Mouse (Mus musculus) midbrain, embryonic 15.5 days (tissue): ENCODE data around the gene Ssbp2. TPM values are rescaled to one million over a fixed set of nuclear protein-coding genes. Genes with fewer than 3 reads are reported as not detected.
A peak's percentile ranks its signal among the peaks of the same experiment; 100 is the strongest.

Experiments
- ATAC-seq: fragments of 200-750 bp; cut with Nextera tagmentation; replicated peaks from 2 replicates; pipeline ENCODE4 v1.8.0; 2017; ENCODE audit warnings: moderate TSS enrichment
- H3K27ac ChIP-seq: fragments of 300-500 bp; sonication (generic); 2 replicates; pipeline ENCODE4 v1.5.1; 2015; ENCODE audit warnings: mild to moderate bottlenecking, inconsistent platforms
- H3K27me3 ChIP-seq: fragments of 300-500 bp; sonication (generic); replicated peaks from 2 replicates; pipeline ENCODE4 v1.6.1; 2015; ENCODE audit warnings: inconsistent platforms
- H3K36me3 ChIP-seq: fragments of 300-500 bp; sonication (generic); replicated peaks from 2 replicates; pipeline ENCODE4 v1.6.1; 2015; ENCODE audit warnings: inconsistent platforms
- H3K4me1 ChIP-seq: fragments of 300-500 bp; sonication (generic); 2 replicates; pipeline ENCODE4 v1.6.1; 2015; ENCODE audit warnings: inconsistent platforms
- H3K4me2 ChIP-seq: fragments of 300-500 bp; sonication (generic); 2 replicates; pipeline ENCODE4 v1.6.1; 2015; ENCODE audit warnings: inconsistent platforms, mild to moderate bottlenecking, moderate library complexity
- H3K4me3 ChIP-seq: fragments of 300-500 bp; sonication (generic); 2 replicates; pipeline ENCODE4 v1.5.1; 2015; ENCODE audit warnings: mild to moderate bottlenecking, inconsistent platforms
- H3K9ac ChIP-seq: fragments of 300-500 bp; sonication (generic); 2 replicates; pipeline ENCODE4 v1.6.1; 2015; ENCODE audit warnings: mild to moderate bottlenecking, inconsistent platforms
- H3K9me3 ChIP-seq: fragments of 300-500 bp; sonication (generic); 2 replicates; pipeline ENCODE4 v1.6.1; 2016; ENCODE audit warnings: inconsistent platforms
- WGBS: fragments of 180-500 bp; shearing (Covaris S2); methylation state at CpG from one replicate; pipeline ENCODE4 v1.1.7; 2015; ENCODE audit warnings: mixed read lengths; 5-methylcytosine and 5-hydroxymethylcytosine counted together
- polyA plus RNA-seq: library from polyadenylated mRNA; unstranded; fragments of >200 nt; fragmentation: Nextera tagmentation; extraction: Ambion mirVana; gene quantifications from 2 replicates; pipeline ENCODE4 v1.2.1, GENCODE M21; 2015

Gene Ssbp2
- polyA plus RNA-seq, 1 experiment from 2014 or later = 280 TPM

DNA sequence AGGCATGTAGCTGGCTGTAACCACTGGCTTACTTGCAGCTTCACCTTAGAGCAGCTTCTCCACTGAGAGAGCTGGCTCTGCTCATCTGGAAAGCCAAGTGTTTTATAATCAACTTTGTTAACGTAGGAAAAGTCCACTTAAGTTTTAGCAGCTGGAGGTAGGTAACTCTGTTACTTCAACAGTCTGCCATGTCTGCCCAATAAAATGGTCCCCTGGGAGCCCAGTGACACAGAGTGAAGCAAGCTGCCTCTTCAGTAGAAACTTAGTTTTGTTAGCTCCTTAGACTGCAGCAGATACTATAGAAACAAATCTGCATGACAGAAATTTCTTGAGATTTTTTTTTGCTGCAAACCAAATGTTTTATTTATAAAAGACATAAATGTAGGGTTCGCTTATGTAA is 202.7 kb downstream of the Ssbp2 start:
- H3K4me2 ChIP-seq = no peak overlapping the region
- H3K27ac ChIP-seq = no peak overlapping the region
- H3K9me3 ChIP-seq = no peaks in the 10 kb centered on the region
- H3K27me3 ChIP-seq = no peaks in the 10 kb centered on the region
- no peak overlapping the region for H3K4me3 ChIP-seq
- H3K9ac ChIP-seq = no peak overlapping the region
- WGBS = 85% methylated on average over 2 of the region's 2 CpGs
- H3K36me3 ChIP-seq = no peaks in the 10 kb centered on the region
- no peak for ATAC-seq
- no peaks in the 10 kb centered on the region for H3K4me1 ChIP-seq

DNA sequence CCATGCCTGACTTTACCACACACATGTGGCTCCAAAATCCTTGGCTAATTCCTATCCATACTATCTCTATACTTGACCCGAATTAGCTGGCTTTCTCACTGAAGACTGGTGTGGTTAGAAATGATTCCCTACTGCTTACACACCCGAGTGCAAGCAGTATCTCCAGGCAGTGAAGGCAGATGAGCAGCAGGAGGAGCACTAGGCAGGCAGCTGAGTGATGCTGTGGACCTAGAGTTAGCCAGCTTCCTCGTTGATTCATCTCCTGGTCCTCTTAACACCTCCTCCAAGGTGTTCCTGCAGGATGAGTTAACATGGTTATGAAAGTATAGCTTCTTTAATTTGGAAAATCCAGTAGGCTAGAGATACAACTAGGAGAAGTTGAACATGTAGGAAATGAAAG is 213.2 kb downstream of the Ssbp2 start:
- H3K9ac ChIP-seq = no peak overlapping the region
- H3K27me3 ChIP-seq = no peaks in the 10 kb centered on the region
- H3K4me3 ChIP-seq = no peak overlapping the region
- H3K9me3 ChIP-seq = no peaks in the 10 kb centered on the region
- no peak overlapping the region for H3K27ac ChIP-seq
- no peaks in the 10 kb centered on the region for H3K4me1 ChIP-seq
- 0 out of 2 replicates have a peak, but pooled peaks cover 10% of the 10 kb centered on the region for H3K36me3 ChIP-seq
- H3K4me2 ChIP-seq = no peak overlapping the region
- WGBS = 88% methylated on average over 3 of the region's 3 CpGs
- ATAC-seq = no peak

DNA sequence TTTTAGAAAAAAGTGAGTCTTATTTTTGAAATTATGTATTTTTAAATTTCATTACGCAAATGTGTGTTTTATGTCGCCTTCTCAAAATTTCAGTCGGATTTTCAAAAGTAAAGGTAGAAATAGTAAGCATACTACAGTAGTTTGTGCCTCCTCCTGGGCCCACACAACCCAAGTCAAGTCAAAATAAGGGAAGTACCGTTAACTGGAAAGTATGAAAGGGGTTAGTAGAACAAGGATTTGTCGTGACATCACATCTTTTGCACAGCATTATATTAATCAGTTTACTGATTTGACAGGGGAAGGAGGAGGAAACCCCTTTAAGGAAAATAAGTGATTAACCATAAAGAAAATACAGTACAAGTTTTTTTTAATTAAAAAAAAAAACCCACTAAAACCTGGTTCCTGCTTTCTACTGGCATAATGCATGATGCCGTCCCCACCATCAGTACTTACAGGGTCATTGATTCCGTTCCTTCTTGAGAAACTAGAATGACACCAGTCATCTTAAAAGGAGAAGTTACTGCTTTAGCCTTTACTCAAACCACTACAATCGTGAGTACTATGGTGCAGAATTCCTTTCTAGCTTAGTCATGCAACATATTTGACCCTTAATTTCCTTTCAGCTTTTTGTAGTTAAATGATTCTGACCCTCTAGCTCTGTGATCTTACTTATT is 220.8 kb downstream of the Ssbp2 start:
- WGBS = 92% methylated on average over 8 of the region's 8 CpGs
- H3K36me3 ChIP-seq = no peaks in the 10 kb centered on the region

DNA sequence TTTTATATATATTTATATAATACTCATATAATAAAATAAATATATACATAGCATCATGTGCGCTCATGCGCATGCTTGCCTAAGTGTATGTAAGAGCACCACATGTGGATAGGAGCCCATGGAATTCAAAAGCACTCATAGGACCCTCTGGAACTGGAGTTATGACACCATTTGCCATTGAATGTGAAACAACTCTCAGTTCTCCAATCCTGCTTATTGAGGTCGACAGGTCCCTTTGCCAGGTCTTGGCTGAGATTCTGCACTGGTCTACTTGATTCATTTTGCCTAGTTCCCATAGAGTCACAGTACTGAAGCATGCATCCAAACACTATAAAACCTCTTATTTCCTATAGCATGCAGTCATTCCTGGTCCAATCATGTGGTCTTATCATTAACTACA is 221.4 kb downstream of the Ssbp2 start:
- H3K4me2 ChIP-seq = no peak overlapping the region
- no peaks in the 10 kb centered on the region for H3K27me3 ChIP-seq
- H3K4me3 ChIP-seq = no peak overlapping the region
- no peaks in the 10 kb centered on the region for H3K4me1 ChIP-seq
- H3K9ac ChIP-seq = no peak overlapping the region
- ATAC-seq = no peak
- WGBS = 97% methylated on average over 3 of the region's 3 CpGs
- no peaks in the 10 kb centered on the region for H3K9me3 ChIP-seq
- no peak overlapping the region for H3K27ac ChIP-seq
- H3K36me3 ChIP-seq = 0 out of 2 replicates have a peak, but pooled peaks cover 2% of the 10 kb centered on the region

More for the DNA sequence above, 220.8 kb downstream of the Ssbp2 start:
- no peak overlapping the region for H3K27ac ChIP-seq
- H3K4me2 ChIP-seq = no peak overlapping the region
- no peaks in the 10 kb centered on the region for H3K27me3 ChIP-seq
- no peak overlapping the region for H3K9ac ChIP-seq
- ATAC-seq = no peak
- H3K9me3 ChIP-seq = no peaks in the 10 kb centered on the region
- H3K4me3 ChIP-seq = no peak overlapping the region
- no peaks in the 10 kb centered on the region for H3K4me1 ChIP-seq

DNA sequence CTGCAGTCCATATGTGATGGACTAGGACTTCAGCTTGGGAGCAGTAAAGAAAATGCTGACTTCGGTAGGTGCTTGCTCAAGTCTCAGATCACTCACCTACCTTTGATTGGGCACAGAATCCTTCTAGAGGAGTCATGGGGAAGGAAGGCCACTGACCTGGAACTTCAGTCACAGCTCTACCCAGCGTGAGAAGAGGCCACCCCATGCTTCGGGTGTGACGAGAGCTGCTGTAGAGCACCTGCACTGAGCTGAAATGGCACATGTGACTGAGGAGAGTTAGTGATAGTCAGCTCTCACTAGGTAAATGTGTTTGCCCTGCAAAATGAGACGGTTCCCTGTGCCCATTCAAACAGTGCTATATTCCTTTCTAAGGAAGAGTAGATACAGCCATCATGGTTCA is 230.0 kb downstream of the Ssbp2 start:
- Histone ChIP-seq H3K4me3 (no peak overlapping the region), H3K9me3 (no peaks in the 10 kb centered on the region), H3K4me2 (no peak overlapping the region), H3K27ac (no peak overlapping the region), H3K36me3 (peaks cover 8% of the 10 kb centered on the region; the same call in 1 of the 2 replicates), H3K27me3 (no peaks in the 10 kb centered on the region), H3K9ac (no peak overlapping the region), H3K4me1 (no peaks in the 10 kb centered on the region)
- 89% methylated on average over 5 of the region's 5 CpGs for WGBS
- 0 out of 2 replicates have a peak, but pooled peaks have one; percentile 14 for ATAC-seq

DNA sequence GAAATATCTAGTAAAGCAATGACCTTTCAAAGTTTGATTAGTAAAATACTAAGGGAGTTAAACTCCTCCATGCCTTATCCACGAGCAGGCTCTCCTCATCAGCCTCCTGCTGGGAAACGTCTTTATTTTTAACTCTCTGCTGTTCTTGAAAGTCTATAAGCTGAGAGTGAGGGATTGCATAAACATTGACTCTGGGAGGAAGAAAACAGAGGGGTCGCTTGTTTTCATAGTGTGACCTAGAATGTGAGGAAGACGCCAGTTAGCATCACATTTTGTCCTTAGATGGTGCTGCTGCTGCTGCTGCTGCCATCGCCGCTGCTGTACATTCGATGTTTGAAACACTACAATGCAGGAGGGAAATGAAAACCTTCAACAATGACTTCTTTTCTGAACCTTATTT is 233.5 kb downstream of the Ssbp2 start:
- Histone ChIP-seq H3K36me3 (no peaks in the 10 kb centered on the region), H3K9ac (no peak overlapping the region), H3K4me1 (no peaks in the 10 kb centered on the region), H3K9me3 (no peaks in the 10 kb centered on the region), H3K27me3 (no peaks in the 10 kb centered on the region), H3K4me3 (no peak overlapping the region), H3K27ac (no peak overlapping the region), H3K4me2 (no peak overlapping the region)
- ATAC-seq = no peak
- WGBS = 68% methylated on average over 7 of the region's 7 CpGs

DNA sequence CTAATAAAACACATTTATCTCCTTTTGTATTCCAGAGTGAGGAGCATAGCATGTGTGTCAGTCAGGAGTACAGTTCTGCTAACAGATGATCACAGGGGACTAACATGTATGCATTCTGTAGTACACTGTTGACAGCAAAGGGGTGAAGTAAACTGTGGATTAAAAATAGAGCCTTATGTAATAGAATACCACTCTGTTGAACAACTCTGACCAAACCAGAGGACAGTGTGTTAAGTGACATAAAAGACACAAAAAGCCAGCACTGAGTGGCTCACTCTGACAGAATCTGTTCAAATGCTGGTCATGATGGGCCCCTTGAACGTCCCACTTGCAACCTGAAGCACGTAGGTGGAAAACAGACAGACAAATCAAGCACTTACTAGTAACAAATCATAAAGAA is 235.3 kb downstream of the Ssbp2 start:
- H3K4me1 ChIP-seq = no peaks in the 10 kb centered on the region
- H3K36me3 ChIP-seq = no peaks in the 10 kb centered on the region
- no peak overlapping the region for H3K27ac ChIP-seq
- no peak for ATAC-seq
- no peak overlapping the region for H3K4me3 ChIP-seq
- H3K9ac ChIP-seq = no peak overlapping the region
- WGBS = 94% methylated on average over 2 of the region's 2 CpGs
- no peaks in the 10 kb centered on the region for H3K27me3 ChIP-seq
- H3K4me2 ChIP-seq = no peak overlapping the region
- H3K9me3 ChIP-seq = no peaks in the 10 kb centered on the region

DNA sequence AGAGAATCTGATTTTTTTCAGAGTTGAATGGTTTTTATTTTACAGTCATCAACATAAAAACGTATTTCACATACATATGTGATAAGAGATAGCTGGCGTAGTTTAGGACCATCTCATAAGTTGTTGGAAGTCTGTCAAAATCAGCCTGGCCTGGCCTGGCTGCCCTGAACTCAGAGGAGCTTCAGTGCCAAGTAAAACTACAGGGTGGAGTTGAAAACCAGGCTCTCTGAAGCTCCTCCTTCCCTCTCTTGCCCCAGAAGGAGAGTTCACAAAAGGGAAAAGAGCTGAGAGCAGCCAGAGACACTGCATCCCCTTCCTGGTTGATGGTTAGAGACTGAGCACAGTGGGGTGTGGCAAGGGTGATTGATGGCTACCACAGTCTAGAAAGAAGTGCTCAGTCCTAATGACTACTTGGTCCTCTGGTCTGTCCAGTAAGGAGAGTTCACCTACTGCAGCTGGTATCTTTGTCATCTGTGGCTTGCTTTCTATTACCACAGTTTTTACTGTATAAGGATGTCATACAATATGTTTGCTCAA is 236.1 kb downstream of the Ssbp2 start:
- no peak for ATAC-seq

DNA sequence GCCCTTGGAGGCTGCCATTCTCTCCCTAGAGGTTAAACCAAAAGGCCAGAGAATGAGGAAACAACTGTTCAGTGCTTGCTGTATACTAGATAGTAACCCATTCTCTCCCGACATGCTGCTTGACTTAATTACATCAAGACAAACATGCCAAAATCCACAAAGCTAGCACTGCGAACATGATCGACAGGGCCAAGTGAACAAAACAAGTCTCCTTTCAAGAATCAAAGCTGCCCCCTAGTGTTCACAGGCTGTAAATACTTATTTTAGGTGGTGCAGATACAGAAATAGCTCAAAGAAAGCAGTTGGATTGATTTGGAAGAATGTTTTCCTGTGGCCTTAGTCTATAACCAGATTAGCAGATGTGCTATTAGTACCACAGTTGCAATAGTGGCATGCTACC is 236.9 kb downstream of the Ssbp2 start:
- Histone ChIP-seq H3K4me1 (no peaks in the 10 kb centered on the region), H3K27me3 (no peaks in the 10 kb centered on the region), H3K4me3 (no peak overlapping the region), H3K27ac (no peak overlapping the region), H3K9me3 (no peaks in the 10 kb centered on the region), H3K4me2 (no peak overlapping the region), H3K36me3 (no peaks in the 10 kb centered on the region), H3K9ac (no peak overlapping the region)
- 29% methylated on average over 3 of the region's 3 CpGs for WGBS
- no peak; the same call in 1 of the 2 replicates for ATAC-seq

More for the DNA sequence above, 236.1 kb downstream of the Ssbp2 start:
- H3K4me3 ChIP-seq = no peak overlapping the region
- H3K4me2 ChIP-seq = no peak overlapping the region
- WGBS = 91% methylated on average over 2 of the region's 2 CpGs
- no peaks in the 10 kb centered on the region for H3K4me1 ChIP-seq
- no peak overlapping the region for H3K9ac ChIP-seq
- no peaks in the 10 kb centered on the region for H3K27me3 ChIP-seq
- H3K36me3 ChIP-seq = no peaks in the 10 kb centered on the region
- no peak overlapping the region for H3K27ac ChIP-seq
- no peaks in the 10 kb centered on the region for H3K9me3 ChIP-seq

DNA sequence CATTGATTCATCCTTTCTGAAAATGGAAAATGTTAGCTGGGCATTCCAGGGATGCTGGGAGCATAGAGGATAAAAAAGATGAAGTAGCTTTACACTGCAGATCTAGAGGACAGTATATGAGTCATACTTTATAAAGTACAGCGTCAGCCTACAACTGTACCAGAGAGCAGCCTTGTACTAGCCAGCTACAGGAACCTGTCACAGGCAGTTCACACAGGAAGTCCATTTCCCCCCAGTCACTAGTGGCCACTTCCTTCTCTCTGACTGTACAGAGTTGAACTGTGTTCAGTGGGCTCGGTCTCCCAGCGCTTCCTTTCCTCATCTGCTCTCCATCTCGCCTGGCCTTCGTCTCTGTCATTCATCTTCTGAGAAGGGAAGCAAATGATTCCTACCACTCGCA is 242.3 kb downstream of the Ssbp2 start:
- no peaks in the 10 kb centered on the region for H3K36me3 ChIP-seq
- no peak for ATAC-seq
- 90% methylated on average over 6 of the region's 6 CpGs for WGBS

DNA sequence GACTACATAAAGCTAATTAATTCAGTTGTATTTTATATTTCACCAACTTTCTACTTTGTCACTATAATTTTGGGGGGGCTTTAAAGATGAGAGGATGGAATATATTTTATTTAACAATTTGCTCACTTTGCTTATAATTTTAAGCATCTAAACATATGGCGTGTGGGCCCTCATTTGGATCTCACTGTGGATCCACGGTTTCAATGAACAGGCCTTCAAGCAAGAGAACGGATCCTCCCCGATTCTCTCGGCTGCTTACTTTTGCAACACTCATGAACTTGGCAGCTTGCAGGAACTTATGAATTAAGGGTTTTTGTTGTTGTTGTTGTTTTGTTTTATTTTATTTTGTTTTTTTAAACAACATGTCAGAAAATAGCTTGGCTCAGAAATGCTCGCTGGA is 259.4 kb downstream of the Ssbp2 start:
- ATAC-seq = no peak
- Histone ChIP-seq H3K9me3 (no peaks in the 10 kb centered on the region), H3K9ac (no peak overlapping the region), H3K27ac (no peak overlapping the region), H3K36me3 (no peaks in the 10 kb centered on the region), H3K4me3 (no peak overlapping the region), H3K4me2 (no peak overlapping the region), H3K4me1 (no peaks in the 10 kb centered on the region), H3K27me3 (no peaks in the 10 kb centered on the region)
- whole genome bisulfite sequencing = 94% methylated on average over 6 of the region's 6 CpGs

More for the DNA sequence above, 242.3 kb downstream of the Ssbp2 start:
- no peak overlapping the region for H3K4me3 ChIP-seq
- H3K4me2 ChIP-seq = no peak overlapping the region
- no peak overlapping the region for H3K27ac ChIP-seq
- H3K9ac ChIP-seq = no peak overlapping the region
- H3K27me3 ChIP-seq = no peaks in the 10 kb centered on the region
- no peaks in the 10 kb centered on the region for H3K9me3 ChIP-seq
- no peaks in the 10 kb centered on the region for H3K4me1 ChIP-seq

DNA sequence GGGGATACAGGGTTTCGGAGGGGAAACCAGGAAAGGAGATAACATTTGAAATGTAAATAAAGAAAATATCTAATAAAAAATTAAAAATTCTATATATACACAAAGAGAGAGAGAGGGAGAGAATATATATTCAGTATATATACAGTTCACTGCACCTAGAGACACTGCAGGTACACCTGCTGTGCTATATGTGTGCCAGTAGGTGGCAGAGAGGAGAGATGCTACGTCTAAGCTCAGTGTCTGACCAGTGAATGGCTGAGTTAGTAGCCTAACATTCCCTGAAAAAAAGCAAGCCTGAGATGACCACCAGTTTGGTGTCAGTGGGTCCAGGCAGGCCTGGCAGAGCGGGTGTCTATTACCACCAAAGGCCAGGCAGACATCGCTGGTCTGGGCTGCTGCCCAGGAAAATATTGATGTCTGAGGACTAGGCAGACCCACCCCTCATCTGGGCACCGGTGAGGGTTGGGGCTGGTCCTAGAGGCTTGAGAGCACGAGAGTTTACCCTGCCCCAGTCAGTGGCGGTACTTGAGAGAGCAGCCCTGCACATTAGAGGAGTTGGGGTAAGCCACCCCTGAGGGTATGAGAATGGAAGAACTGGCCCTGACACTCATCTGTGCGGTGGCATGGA is 263.1 kb downstream of the Ssbp2 start:
- peak; percentile 79 for ATAC-seq
- no peaks in the 10 kb centered on the region for H3K4me1 ChIP-seq

DNA sequence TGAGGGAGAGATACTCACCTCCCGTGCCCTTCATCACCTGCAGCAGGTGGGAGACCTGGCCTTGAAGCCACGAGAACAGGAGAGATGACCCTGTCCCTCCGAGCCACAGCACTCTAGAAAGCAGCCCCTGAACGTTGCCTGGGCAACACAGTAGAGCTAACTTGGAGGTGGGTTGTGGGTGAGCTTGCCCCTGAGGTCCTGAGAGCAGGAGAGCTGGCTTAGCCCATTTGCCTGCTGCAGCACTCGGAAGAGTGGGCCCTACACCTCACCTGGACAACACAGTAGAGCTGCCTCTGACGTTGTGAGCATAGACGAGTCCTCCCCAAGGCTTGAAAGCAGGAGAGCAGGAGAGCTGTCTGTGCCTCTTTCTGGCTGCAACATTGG is 263.6 kb downstream of the Ssbp2 start:
- no peaks in the 10 kb centered on the region for H3K36me3 ChIP-seq

More for the DNA sequence above, 263.1 kb downstream of the Ssbp2 start:
- Histone ChIP-seq H3K4me3 (no peak overlapping the region), H3K9me3 (no peaks in the 10 kb centered on the region), H3K27ac (no peak overlapping the region), H3K4me2 (no peak overlapping the region), H3K36me3 (no peaks in the 10 kb centered on the region), H3K9ac (no peak overlapping the region), H3K27me3 (no peaks in the 10 kb centered on the region)
- 75% methylated on average over 8 of the region's 8 CpGs for WGBS

More for the DNA sequence above, 263.6 kb downstream of the Ssbp2 start:
- Histone ChIP-seq H3K9me3 (no peaks in the 10 kb centered on the region), H3K4me2 (no peak overlapping the region), H3K4me3 (no peak overlapping the region), H3K4me1 (no peaks in the 10 kb centered on the region), H3K27me3 (no peaks in the 10 kb centered on the region), H3K9ac (no peak overlapping the region), H3K27ac (no peak overlapping the region)
- WGBS = 78% methylated on average over 7 of the region's 7 CpGs
- peak; percentile 18; the same call in 1 of the 2 replicates for ATAC-seq
